Mouse (Mus musculus): Measurements from ENCODE around the gene Haus5. TPM values are rescaled to one million over a fixed set of nuclear protein-coding genes. Genes with fewer than 3 reads are reported as not detected.

Gene Haus5
- polyA plus RNA-seq, 1 experiment from 2014 or later: 59.4 TPM

- Histone ChIP-seq H3K4me1 (ENCODE audit: insufficient read depth, low read length) (peaks cover 8% of the 10 kb centered on the region), H3K36me3 (ENCODE audit: insufficient read depth, low read length) (no peaks in the 10 kb centered on the region), H3K27me3 (ENCODE audit: insufficient read depth, low read length) (peaks cover 62% of the 10 kb centered on the region), H3K9me3 (ENCODE audit: low read length) (no peaks in the 10 kb centered on the region), H3K9ac (replicated peaks; ENCODE audit: low read length) (no peak overlapping the region), H3K4me2 (replicated peaks; ENCODE audit: low read depth, low read length) (0 out of 2 replicates have a peak overlapping the region, but pooled peaks have one; percentile 40), H3K4me3 (ENCODE audit: low read length) (peak overlapping the region; percentile 29; the same call in 1 of the 2 replicates), H3K27ac (ENCODE audit: low read length) (no peak overlapping the region)
- ATAC-seq (ENCODE audit: low FRiP score, low TSS enrichment): no peak
- 3% methylated on average over 27 of the region's 27 CpGs for WGBS
These were observed 30.9 kb downstream of the Haus5 start for GRCm38 (mm10) chr7:30633762-30634412.

GRCm38 (mm10) chr7:30629013-30629412, 35.8 kb downstream of the Haus5 start:
- Histone ChIP-seq H3K4me2 (replicated peaks; ENCODE audit: low read depth, low read length) (no peak overlapping the region), H3K27me3 (ENCODE audit: insufficient read depth, low read length) (peaks cover 35% of the 10 kb centered on the region), H3K27ac (ENCODE audit: low read length) (no peak overlapping the region), H3K9me3 (ENCODE audit: low read length) (no peaks in the 10 kb centered on the region), H3K36me3 (ENCODE audit: insufficient read depth, low read length) (0 out of 2 replicates have a peak, but pooled peaks cover 3% of the 10 kb centered on the region), H3K4me1 (ENCODE audit: insufficient read depth, low read length) (peaks cover 7% of the 10 kb centered on the region), H3K9ac (replicated peaks; ENCODE audit: low read length) (no peak overlapping the region), H3K4me3 (ENCODE audit: low read length) (no peak overlapping the region)
- ATAC-seq (ENCODE audit: low FRiP score, low TSS enrichment): no peak

DNA sequence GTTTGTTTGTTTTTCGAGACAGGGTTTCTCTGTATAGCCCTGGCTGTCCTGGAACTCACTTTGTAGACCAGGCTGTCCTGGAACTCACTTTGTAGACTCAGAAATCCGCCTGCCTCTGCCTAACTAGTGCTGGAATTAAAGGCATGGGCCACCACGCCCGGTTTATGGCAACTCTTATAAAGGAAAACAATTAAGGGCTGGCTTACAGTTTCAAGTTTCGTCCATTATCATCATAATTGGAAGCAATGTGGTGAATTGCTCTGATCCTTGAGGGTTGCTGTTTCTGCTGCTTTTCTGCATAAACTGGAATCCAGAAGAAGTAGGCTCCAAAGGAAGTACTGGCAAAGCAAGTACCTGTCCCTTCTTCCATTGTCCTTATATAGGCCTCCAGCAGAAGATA, 38.1 kb downstream of the Haus5 start:
- Histone ChIP-seq H3K9me3 (ENCODE audit: low read length) (no peaks in the 10 kb centered on the region), H3K36me3 (ENCODE audit: insufficient read depth, low read length) (peaks cover 27% of the 10 kb centered on the region), H3K9ac (replicated peaks; ENCODE audit: low read length) (no peak overlapping the region), H3K27me3 (ENCODE audit: insufficient read depth, low read length) (peaks cover 14% of the 10 kb centered on the region; the same call in 1 of the 2 replicates), H3K27ac (ENCODE audit: low read length) (no peak overlapping the region), H3K4me1 (ENCODE audit: insufficient read depth, low read length) (peaks cover 7% of the 10 kb centered on the region), H3K4me2 (replicated peaks; ENCODE audit: low read depth, low read length) (peak overlapping the region; percentile 62; the same call in 1 of the 2 replicates), H3K4me3 (ENCODE audit: low read length) (no peak overlapping the region)
- ATAC-seq (ENCODE audit: low FRiP score, low TSS enrichment): no peak
- WGBS: 83% methylated on average over 5 of the region's 5 CpGs

- Histone ChIP-seq H3K27me3 (ENCODE audit: insufficient read depth, low read length) (peaks cover 6% of the 10 kb centered on the region; the same call in 1 of the 2 replicates), H3K9me3 (ENCODE audit: low read length) (no peaks in the 10 kb centered on the region), H3K4me1 (ENCODE audit: insufficient read depth, low read length) (peaks cover 7% of the 10 kb centered on the region), H3K4me3 (ENCODE audit: low read length) (peak within 1 kb of the TSS; percentile 75), H3K27ac (ENCODE audit: low read length) (peak within 1 kb of the TSS; percentile 61; the same call in 1 of the 2 replicates), H3K36me3 (ENCODE audit: insufficient read depth, low read length) (peaks cover 27% of the 10 kb centered on the region), H3K4me2 (replicated peaks; ENCODE audit: low read depth, low read length) (peak within 1 kb of the TSS; percentile 62), H3K9ac (replicated peaks; ENCODE audit: low read length) (peak within 1 kb of the TSS; percentile 88)
- WGBS: 2% methylated on average over 44 of the region's 44 CpGs
- peak; percentile 94 for ATAC-seq (ENCODE audit: low FRiP score, low TSS enrichment)
These were observed 39.0 kb downstream of the Haus5 start, which contains the start of gene Cox6b1 for GRCm38 (mm10) chr7:30625530-30626384. Gene Cox6b1, minus strand, starts transcription at chr7:30626151.

DNA sequence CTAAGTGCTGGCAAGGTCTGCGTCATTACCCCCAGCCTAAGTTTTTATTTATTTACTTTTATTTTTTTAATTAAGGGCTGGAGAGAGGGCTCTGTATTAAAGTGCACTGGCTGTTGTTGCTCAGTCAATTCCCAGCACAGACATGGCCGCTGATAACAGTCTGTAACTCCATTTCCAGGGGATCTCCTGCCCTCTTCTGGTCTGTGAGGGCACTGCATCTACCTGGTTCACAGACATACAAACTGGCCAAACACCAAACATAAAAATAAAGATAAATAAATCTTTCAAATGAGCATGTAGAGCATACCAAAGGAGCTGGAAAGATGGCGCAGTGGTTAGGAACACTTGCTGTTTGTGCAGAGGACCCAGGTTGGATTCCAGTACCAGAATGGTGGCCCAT, 45.6 kb downstream of the Haus5 start:
- WGBS: 83% methylated on average over 3 of the region's 3 CpGs
- no peak for ATAC-seq (ENCODE audit: low FRiP score, low TSS enrichment)
- H3K27me3 ChIP-seq (ENCODE audit: insufficient read depth, low read length): no peaks in the 10 kb centered on the region
- H3K9me3 ChIP-seq (ENCODE audit: low read length): no peaks in the 10 kb centered on the region
- no peak overlapping the region for H3K27ac ChIP-seq (ENCODE audit: low read length)
- peaks cover 68% of the 10 kb centered on the region for H3K36me3 ChIP-seq (ENCODE audit: insufficient read depth, low read length)
- no peak overlapping the region for H3K4me3 ChIP-seq (ENCODE audit: low read length)
- H3K4me1 ChIP-seq (ENCODE audit: insufficient read depth, low read length): no peaks in the 10 kb centered on the region
- no peak overlapping the region for H3K4me2 ChIP-seq (replicated peaks; ENCODE audit: low read depth, low read length)
- no peak overlapping the region for H3K9ac ChIP-seq (replicated peaks; ENCODE audit: low read length)

- Histone ChIP-seq H3K4me2 (replicated peaks; ENCODE audit: low read depth, low read length) (no peak overlapping the region), H3K36me3 (ENCODE audit: insufficient read depth, low read length) (peaks cover 63% of the 10 kb centered on the region), H3K27ac (ENCODE audit: low read length) (no peak overlapping the region), H3K4me3 (ENCODE audit: low read length) (no peak overlapping the region), H3K9me3 (ENCODE audit: low read length) (no peaks in the 10 kb centered on the region), H3K9ac (replicated peaks; ENCODE audit: low read length) (no peak overlapping the region), H3K4me1 (ENCODE audit: insufficient read depth, low read length) (no peaks in the 10 kb centered on the region), H3K27me3 (ENCODE audit: insufficient read depth, low read length) (no peaks in the 10 kb centered on the region)
- WGBS: 96% methylated on average over 9 of the region's 9 CpGs
- ATAC-seq (ENCODE audit: low FRiP score, low TSS enrichment): no peak
These were observed 46.1 kb downstream of the Haus5 start for GRCm38 (mm10) chr7:30618658-30619057.

- Histone ChIP-seq H3K4me1 (ENCODE audit: insufficient read depth, low read length) (peaks cover 12% of the 10 kb centered on the region), H3K9me3 (ENCODE audit: low read length) (no peaks in the 10 kb centered on the region), H3K27ac (ENCODE audit: low read length) (no peak overlapping the region), H3K36me3 (ENCODE audit: insufficient read depth, low read length) (peaks cover 43% of the 10 kb centered on the region), H3K27me3 (ENCODE audit: insufficient read depth, low read length) (no peaks in the 10 kb centered on the region), H3K4me2 (replicated peaks; ENCODE audit: low read depth, low read length) (no peak overlapping the region), H3K9ac (replicated peaks; ENCODE audit: low read length) (no peak overlapping the region), H3K4me3 (ENCODE audit: low read length) (no peak overlapping the region)
- no peak for ATAC-seq (ENCODE audit: low FRiP score, low TSS enrichment)
- WGBS: 67% methylated on average over 5 of the region's 5 CpGs
These were observed 49.6 kb downstream of the Haus5 start for GRCm38 (mm10) chr7:30615049-30615760.

DNA sequence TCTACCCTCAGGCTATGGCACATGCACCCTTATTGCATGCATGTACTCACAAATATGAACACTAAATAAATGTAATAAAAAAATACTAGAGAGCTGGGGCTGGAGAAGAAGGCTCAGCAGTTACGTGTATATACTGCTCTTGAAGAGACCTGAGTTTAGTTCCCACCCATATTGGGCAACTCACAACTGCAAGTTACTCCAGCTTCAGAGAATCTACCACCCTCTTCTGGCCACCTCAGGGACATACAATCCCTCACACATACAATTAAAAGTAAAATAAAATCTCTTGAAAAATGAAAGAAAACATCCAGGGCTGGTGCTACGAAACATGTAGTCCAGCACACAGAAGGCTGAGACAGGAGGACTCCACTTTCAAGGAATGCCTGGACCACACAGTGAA, 50.3 kb downstream of the Haus5 start:
- ATAC-seq (ENCODE audit: low FRiP score, low TSS enrichment): no peak

GRCm38 (mm10) chr7:30613529-30614112, 51.2 kb downstream of the Haus5 start:
- Histone ChIP-seq H3K27me3 (ENCODE audit: insufficient read depth, low read length) (no peaks in the 10 kb centered on the region), H3K4me2 (replicated peaks; ENCODE audit: low read depth, low read length) (0 out of 2 replicates have a peak overlapping the region, but pooled peaks have one; percentile 12), H3K9ac (replicated peaks; ENCODE audit: low read length) (no peak overlapping the region), H3K4me3 (ENCODE audit: low read length) (no peak overlapping the region), H3K9me3 (ENCODE audit: low read length) (no peaks in the 10 kb centered on the region), H3K4me1 (ENCODE audit: insufficient read depth, low read length) (peaks cover 12% of the 10 kb centered on the region), H3K36me3 (ENCODE audit: insufficient read depth, low read length) (peaks cover 33% of the 10 kb centered on the region), H3K27ac (ENCODE audit: low read length) (no peak overlapping the region; the same call in 1 of the 2 replicates)
- WGBS: 23% methylated on average over 14 of the region's 14 CpGs
- peak; percentile 55; the same call in 1 of the 2 replicates for ATAC-seq (ENCODE audit: low FRiP score, low TSS enrichment)

More for the DNA sequence above, 50.3 kb downstream of the Haus5 start:
- Histone ChIP-seq H3K4me1 (ENCODE audit: insufficient read depth, low read length) (peaks cover 12% of the 10 kb centered on the region), H3K36me3 (ENCODE audit: insufficient read depth, low read length) (peaks cover 41% of the 10 kb centered on the region), H3K4me3 (ENCODE audit: low read length) (no peak overlapping the region), H3K4me2 (replicated peaks; ENCODE audit: low read depth, low read length) (no peak overlapping the region), H3K27me3 (ENCODE audit: insufficient read depth, low read length) (no peaks in the 10 kb centered on the region), H3K9me3 (ENCODE audit: low read length) (no peaks in the 10 kb centered on the region), H3K27ac (ENCODE audit: low read length) (no peak overlapping the region), H3K9ac (replicated peaks; ENCODE audit: low read length) (no peak overlapping the region)
- 73% methylated on average over 2 of the region's 2 CpGs for WGBS
